Mouse (Mus musculus): ENCODE measurements around the gene Zfp600. TPM values are rescaled to one million over a fixed set of nuclear protein-coding genes. Genes with fewer than 3 reads are reported as not detected.
A peak's percentile ranks its signal among the peaks of the same experiment; 100 is the strongest.
"Not testable (repeated sequence)": the region's sequence is repeated elsewhere in the genome, so short reads cannot be mapped to it uniquely, and the experiment has no call there.

Gene Zfp600
- polyA plus RNA-seq (2015; fragmentation: Nextera tagmentation; extraction: Ambion mirVana), result not detected in 2 replicates

DNA sequence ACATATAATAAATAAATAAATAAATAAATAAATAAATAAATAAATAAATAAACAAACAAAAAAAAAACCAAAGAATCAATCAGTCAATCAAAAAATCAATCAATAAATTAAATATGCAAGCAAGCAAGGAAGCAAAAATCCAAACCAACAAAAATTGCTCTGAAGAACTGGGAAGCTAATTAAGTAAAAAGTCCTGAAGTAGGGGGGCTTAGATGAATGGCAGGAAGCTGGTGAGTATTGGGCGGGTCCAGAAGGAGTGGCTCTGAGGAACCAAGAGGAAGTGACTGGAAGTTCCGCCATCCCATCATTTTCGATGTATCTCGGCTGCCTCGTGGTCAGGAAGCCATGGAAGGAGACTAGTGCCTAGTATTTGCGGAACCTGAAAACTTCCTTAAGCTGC is at the start of gene Zfp600:
Gene Zfp600 (plus strand): TSS at position 301 of the 400 bp plus-strand sequence.
- H3K9ac ChIP-seq (ENCODE audit: low read length); ATAC-seq (ENCODE audit: insufficient read depth, low FRiP score); H3K36me3 ChIP-seq (ENCODE audit: control insufficient read depth, insufficient read depth, low read length); H3K4me1 ChIP-seq (ENCODE audit: control insufficient read depth, insufficient read depth, low read length); H3K4me3 ChIP-seq (replicated peaks; ENCODE audit: low read length); H3K4me2 ChIP-seq (ENCODE audit: low read depth, low read length); H3K9me3 ChIP-seq (replicated peaks; ENCODE audit: control insufficient read depth, low read length); H3K27me3 ChIP-seq (ENCODE audit: control insufficient read depth, insufficient read depth, low read length); H3K27ac ChIP-seq (ENCODE audit: low read length): not testable (repeated sequence)
- WGBS, result no CpG with 5 or more reads among the region's 6 CpGs

GRCm38 (mm10) chr4:146162893-146163292 is 6.3 kb downstream of the Zfp600 start:
- H3K36me3 ChIP-seq (ENCODE audit: control insufficient read depth, insufficient read depth, low read length); H3K27me3 ChIP-seq (ENCODE audit: control insufficient read depth, insufficient read depth, low read length); ATAC-seq (ENCODE audit: insufficient read depth, low FRiP score); H3K9ac ChIP-seq (ENCODE audit: low read length); H3K9me3 ChIP-seq (replicated peaks; ENCODE audit: control insufficient read depth, low read length); H3K4me3 ChIP-seq (replicated peaks; ENCODE audit: low read length); H3K4me1 ChIP-seq (ENCODE audit: control insufficient read depth, insufficient read depth, low read length); H3K4me2 ChIP-seq (ENCODE audit: low read depth, low read length); H3K27ac ChIP-seq (ENCODE audit: low read length): not testable (repeated sequence)
- 84% methylated on average over 2 of the region's 4 CpGs for WGBS

- not testable (repeated sequence) for H3K9me3 ChIP-seq (replicated peaks; ENCODE audit: control insufficient read depth, low read length); H3K36me3 ChIP-seq (ENCODE audit: control insufficient read depth, insufficient read depth, low read length); ATAC-seq (ENCODE audit: insufficient read depth, low FRiP score); H3K27ac ChIP-seq (ENCODE audit: low read length); H3K4me3 ChIP-seq (replicated peaks; ENCODE audit: low read length); H3K27me3 ChIP-seq (ENCODE audit: control insufficient read depth, insufficient read depth, low read length); H3K4me2 ChIP-seq (ENCODE audit: low read depth, low read length); H3K4me1 ChIP-seq (ENCODE audit: control insufficient read depth, insufficient read depth, low read length); H3K9ac ChIP-seq (ENCODE audit: low read length)
- WGBS, result 76% methylated on average over 3 of the region's 3 CpGs
These were observed 10.7 kb downstream of the Zfp600 start for GRCm38 (mm10) chr4:146167202-146167832.

DNA sequence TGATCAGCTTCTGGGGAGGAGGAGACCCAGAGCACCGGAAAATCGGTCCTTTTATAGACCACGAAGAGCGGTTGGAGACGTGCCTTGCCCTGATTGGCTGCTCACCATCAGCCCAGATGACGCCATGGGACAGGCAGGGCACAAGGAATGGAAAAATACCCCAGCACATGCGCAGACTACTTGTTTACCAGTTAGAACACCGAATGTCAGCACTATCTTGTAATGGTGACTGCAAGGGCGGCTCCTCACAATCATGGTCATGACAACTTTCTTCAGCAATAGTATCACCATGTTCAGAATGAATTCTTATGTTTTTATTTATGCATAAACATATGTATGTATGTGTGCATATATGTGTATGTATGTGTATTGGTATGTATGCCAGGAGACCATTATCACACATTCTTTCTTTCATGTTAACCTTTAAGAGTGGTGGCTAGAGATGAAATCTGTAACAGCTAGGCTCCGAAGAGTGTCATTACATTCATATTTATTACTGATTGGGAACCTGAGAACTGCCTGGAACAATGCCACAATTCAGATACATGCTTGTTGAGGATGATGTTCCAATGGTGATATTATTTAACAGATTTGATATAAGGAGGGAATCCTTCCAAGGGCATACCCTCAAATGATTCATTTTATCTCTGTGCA is 11.4 kb downstream of the Zfp600 start:
- H3K27me3 ChIP-seq (ENCODE audit: control insufficient read depth, insufficient read depth, low read length); H3K9me3 ChIP-seq (replicated peaks; ENCODE audit: control insufficient read depth, low read length); H3K9ac ChIP-seq (ENCODE audit: low read length); H3K4me1 ChIP-seq (ENCODE audit: control insufficient read depth, insufficient read depth, low read length); H3K36me3 ChIP-seq (ENCODE audit: control insufficient read depth, insufficient read depth, low read length); H3K4me2 ChIP-seq (ENCODE audit: low read depth, low read length); H3K27ac ChIP-seq (ENCODE audit: low read length); H3K4me3 ChIP-seq (replicated peaks; ENCODE audit: low read length): not testable (repeated sequence)
- 77% methylated on average over 10 of the region's 10 CpGs for WGBS
- ATAC-seq (ENCODE audit: insufficient read depth, low FRiP score), result peak; percentile 57

DNA sequence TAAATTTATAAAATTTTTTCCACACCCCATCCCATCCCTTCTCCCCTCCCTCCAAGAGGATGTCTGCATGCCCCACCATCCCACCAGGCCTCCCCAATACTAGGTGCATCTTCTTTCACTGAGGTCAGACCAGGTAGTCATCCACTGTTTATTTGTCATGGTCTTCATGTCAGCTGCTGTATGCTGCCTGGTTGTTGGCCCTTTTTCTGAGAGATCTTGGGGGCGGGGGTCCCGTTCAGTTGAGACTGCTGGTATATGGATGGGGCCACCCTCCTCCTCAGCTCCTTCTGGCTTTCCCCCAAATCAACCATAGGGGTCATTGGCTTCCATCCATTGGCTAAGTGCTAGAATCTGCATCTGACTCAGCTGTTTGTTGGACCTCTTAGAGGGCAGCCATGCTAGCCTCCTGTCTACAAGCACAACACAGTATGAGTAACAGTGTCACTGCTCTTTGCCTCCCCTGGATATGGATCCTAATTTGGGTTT is 12.1 kb downstream of the Zfp600 start:
- H3K4me3 ChIP-seq (replicated peaks; ENCODE audit: low read length); H3K4me2 ChIP-seq (ENCODE audit: low read depth, low read length); H3K9me3 ChIP-seq (replicated peaks; ENCODE audit: control insufficient read depth, low read length); H3K36me3 ChIP-seq (ENCODE audit: control insufficient read depth, insufficient read depth, low read length); H3K9ac ChIP-seq (ENCODE audit: low read length); H3K27me3 ChIP-seq (ENCODE audit: control insufficient read depth, insufficient read depth, low read length); H3K4me1 ChIP-seq (ENCODE audit: control insufficient read depth, insufficient read depth, low read length); H3K27ac ChIP-seq (ENCODE audit: low read length): not testable (repeated sequence)
- peak; percentile 64 for ATAC-seq (ENCODE audit: insufficient read depth, low FRiP score)
- WGBS, result no CpG with 5 or more reads among the region's 2 CpGs

- H3K9me3 ChIP-seq (replicated peaks; ENCODE audit: control insufficient read depth, low read length); H3K4me3 ChIP-seq (replicated peaks; ENCODE audit: low read length); H3K36me3 ChIP-seq (ENCODE audit: control insufficient read depth, insufficient read depth, low read length); H3K9ac ChIP-seq (ENCODE audit: low read length); H3K4me1 ChIP-seq (ENCODE audit: control insufficient read depth, insufficient read depth, low read length); H3K4me2 ChIP-seq (ENCODE audit: low read depth, low read length); H3K27ac ChIP-seq (ENCODE audit: low read length); H3K27me3 ChIP-seq (ENCODE audit: control insufficient read depth, insufficient read depth, low read length): not testable (repeated sequence)
- WGBS, result 56% methylated on average over 3 of the region's 4 CpGs
- peak; percentile 85 for ATAC-seq (ENCODE audit: insufficient read depth, low FRiP score)
These were observed 17.0 kb downstream of the Zfp600 start for GRCm38 (mm10) chr4:146173378-146174226.

DNA sequence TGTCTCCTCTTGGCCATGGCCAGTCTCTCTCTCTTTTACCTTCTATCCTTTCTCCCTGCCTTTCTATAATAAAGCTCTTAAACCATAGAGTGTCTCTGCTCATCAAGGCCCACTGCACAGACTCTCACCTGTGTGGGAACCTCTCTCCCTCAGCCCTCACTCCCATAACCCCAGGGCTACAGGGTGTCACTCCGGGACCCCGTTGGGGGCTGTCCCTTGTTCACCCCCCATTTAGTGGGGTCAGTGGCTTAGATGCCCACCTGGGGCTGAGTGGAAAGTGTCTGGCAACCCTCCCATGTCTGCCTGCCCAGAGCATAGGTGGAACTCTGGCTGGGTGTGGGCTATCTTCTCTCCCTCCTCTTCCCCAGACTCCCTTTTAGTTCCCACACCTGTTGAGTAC is 47.7 kb downstream of the Zfp600 start:
- not testable (repeated sequence) for H3K4me2 ChIP-seq (ENCODE audit: low read depth, low read length); ATAC-seq (ENCODE audit: insufficient read depth, low FRiP score); H3K9me3 ChIP-seq (replicated peaks; ENCODE audit: control insufficient read depth, low read length); H3K27ac ChIP-seq (ENCODE audit: low read length); H3K9ac ChIP-seq (ENCODE audit: low read length); H3K36me3 ChIP-seq (ENCODE audit: control insufficient read depth, insufficient read depth, low read length); H3K4me1 ChIP-seq (ENCODE audit: control insufficient read depth, insufficient read depth, low read length); H3K27me3 ChIP-seq (ENCODE audit: control insufficient read depth, insufficient read depth, low read length); H3K4me3 ChIP-seq (replicated peaks; ENCODE audit: low read length)
- 96% methylated on average over 2 of the region's 2 CpGs for WGBS

GRCm38 (mm10) chr4:146239252-146240244 is 82.9 kb downstream of the Zfp600 start:
- H3K36me3 ChIP-seq (ENCODE audit: control insufficient read depth, insufficient read depth, low read length); H3K27ac ChIP-seq (ENCODE audit: low read length); H3K9me3 ChIP-seq (replicated peaks; ENCODE audit: control insufficient read depth, low read length); H3K4me1 ChIP-seq (ENCODE audit: control insufficient read depth, insufficient read depth, low read length); H3K27me3 ChIP-seq (ENCODE audit: control insufficient read depth, insufficient read depth, low read length); H3K4me2 ChIP-seq (ENCODE audit: low read depth, low read length); H3K4me3 ChIP-seq (replicated peaks; ENCODE audit: low read length); H3K9ac ChIP-seq (ENCODE audit: low read length): not testable (repeated sequence)
- 5% methylated on average over 19 of the region's 113 CpGs for WGBS
- ATAC-seq (ENCODE audit: insufficient read depth, low FRiP score), result peak; percentile 72

Data from stomach, embryonic 16.5 days (tissue).